Mouse (Mus musculus) heart, adult 18-20 months (tissue): ENCODE data around the gene Slc9a5. TPM values are rescaled to one million over a fixed set of nuclear protein-coding genes. Genes with fewer than 3 reads are reported as not detected.

ENCODE experiments used
- DNase-seq, 2 experiments: peaks; one replicate each; pipeline ENCODE4 v3.0.0; 2021 to 2022; ENCODE audit warnings: mixed read lengths in 1 of 2
- total RNA-seq, 2 experiments: library from RNA; stranded (reverse); gene quantifications; 2 replicates each; pipeline ENCODE4 v1.2.3; 2021

Gene Slc9a5
- total RNA-seq, 2 experiments from 2014 or later, result 0.37 to 0.39 TPM

- peak; percentile 97 to 98 for DNase-seq
These were observed 22.4 kb upstream of the Slc9a5 start, which contains the start of the genes Lrrc29 and Tmem208 for GRCm38 (mm10) chr8:105326141-105326672. Gene Lrrc29 (minus strand): TSS chr8:105326278. Gene Tmem208 (plus strand): TSS chr8:105326354.

DNA sequence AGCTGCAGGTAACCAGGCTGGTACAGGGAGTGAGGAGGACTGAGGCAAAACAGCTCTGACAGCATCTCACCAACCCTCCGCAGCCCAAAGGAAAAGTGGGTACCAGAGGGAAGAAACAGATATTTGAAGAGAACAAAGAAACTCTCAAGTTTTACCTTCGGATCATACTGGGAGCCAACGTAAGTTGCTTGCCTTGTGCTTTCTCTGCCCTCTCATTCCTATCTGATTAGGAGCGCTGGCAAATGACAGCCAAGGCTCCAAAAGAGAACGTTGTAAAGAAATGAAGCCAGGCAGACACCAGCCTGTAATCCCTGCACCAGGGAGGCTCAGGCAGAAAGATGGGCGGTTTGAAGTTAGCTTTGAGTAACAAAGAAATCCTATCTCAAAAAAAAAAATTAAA, 21.7 kb upstream of the Slc9a5 start:
- DNase-seq, result no peak

DNA sequence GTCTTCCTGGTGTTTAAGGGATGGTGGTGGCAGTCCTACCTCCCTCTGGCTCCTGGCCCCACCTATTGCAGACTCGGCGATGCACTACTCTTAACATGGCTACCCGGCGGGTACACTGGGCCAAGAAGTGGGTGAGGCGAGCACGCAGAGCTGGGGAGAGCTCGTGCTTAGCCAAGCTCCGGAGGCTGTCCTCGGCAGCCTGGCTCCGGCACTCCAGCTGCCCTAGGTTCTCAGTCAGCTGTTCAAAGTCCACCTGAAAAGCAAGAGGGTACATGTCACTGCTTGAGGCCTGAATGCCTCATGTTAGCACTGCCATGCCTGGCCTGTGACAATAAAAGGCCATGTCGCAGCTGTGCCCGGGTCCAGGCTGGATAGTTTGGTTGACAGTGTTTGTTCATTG, 18.3 kb upstream of the Slc9a5 start:
- no peak for DNase-seq

GRCm38 (mm10) chr8:105331469-105331868, 17.2 kb upstream of the Slc9a5 start:
- no peak for DNase-seq

GRCm38 (mm10) chr8:105331931-105332330, 16.7 kb upstream of the Slc9a5 start:
- no peak for DNase-seq

GRCm38 (mm10) chr8:105332523-105332922, 16.1 kb upstream of the Slc9a5 start:
- DNase-seq, result no peak

GRCm38 (mm10) chr8:105336373-105337130, 12.1 kb upstream of the Slc9a5 start:
- DNase-seq, result no peak

DNA sequence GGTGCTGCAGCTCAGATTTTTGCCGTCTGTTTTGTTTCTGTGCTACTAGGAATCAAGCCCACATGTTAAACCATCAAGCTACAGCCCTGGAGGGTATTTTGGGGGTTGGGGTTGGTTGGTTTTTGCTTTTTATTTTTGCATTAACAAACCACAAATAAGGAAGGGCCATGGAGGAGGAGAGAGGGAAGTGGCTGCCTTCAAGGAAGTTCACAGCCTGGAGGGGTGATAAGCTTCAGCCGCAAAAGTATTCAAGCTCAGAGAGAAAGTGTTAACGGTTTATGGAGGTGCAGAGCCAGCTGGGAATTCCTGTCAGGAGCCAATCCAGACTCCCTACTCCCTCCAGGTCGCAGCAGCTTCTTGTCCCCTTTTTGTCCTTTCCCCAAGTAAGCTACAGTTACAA, 9.7 kb upstream of the Slc9a5 start:
- DNase-seq, result no peak

DNA sequence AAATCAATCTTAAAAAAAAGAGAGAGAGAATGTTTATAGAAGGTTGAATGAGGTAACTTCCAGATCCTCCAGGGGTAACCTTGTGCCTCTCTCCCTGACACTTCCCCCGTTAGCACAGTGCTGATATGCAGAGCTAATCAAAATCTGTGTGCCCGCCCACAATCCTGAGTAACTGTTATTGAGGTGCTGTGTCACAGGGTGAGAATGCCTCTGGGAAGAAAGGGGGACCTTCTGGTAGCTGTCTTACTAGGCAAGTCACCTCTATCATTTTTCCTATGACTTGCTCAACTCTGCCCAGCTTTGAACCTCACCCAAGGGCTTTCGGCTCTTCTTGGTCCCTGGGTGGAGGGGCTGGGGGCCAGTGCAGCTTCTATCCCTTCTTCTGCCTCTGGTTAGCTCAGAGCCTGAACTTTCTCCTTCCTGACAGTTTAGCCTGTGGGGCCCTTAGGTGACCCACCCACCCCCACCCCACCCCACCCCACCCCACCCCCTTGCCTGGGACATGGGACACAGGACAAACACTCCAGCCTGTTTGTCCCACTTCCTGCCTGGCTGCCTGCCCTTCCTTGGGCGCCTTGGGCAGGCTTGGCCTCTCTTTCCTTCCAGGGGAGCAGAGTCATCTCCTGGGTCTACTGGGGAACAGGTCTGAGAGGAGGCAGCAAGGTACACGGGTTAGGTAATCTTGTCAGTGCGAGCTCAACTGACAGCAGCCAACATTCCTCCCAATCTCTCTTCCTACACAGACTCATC, 8.6 kb upstream of the Slc9a5 start:
- DNase-seq, result peak; percentile 44 to 58

DNA sequence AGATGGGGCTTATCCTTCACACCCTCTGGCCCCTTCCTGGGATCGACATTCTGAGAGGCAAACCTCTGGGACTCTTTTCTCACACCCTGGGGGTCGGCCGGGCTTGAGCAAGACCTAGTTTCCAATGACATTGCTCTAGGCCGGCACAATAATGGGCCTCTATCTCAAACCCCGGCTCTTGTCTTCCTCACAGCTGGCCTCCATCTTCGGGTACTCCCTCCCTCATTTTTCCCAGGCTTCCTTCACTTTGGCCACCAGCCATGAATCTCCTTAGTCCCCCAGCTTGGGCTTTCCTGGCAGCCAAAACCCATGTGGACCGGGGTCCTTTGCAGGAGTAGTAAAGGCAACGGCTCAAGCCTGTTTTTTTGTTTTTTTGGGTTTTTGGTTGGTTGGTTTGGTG, 7.2 kb upstream of the Slc9a5 start:
- DNase-seq, result no peak

DNA sequence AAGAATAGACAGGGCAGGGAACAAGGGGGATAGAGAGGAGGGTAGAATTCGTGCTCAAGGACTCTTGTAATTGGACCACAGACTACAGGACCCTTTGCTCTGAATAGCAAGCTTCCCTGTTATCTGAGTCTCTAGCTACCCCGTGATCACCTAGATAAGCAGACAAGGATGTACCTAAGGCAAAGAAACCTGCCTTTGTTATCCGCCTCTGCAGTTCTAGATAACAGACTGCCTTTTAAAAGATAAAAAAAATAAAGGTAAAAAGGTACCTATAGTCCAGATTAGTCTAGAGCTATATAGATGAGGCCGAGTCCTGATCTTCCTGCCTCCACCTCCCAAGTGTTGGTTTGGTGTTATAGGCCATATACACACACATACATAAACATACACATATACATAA, 5.9 kb upstream of the Slc9a5 start:
- DNase-seq, result no peak

GRCm38 (mm10) chr8:105343791-105344574, 4.7 kb upstream of the Slc9a5 start:
- DNase-seq, result no peak

GRCm38 (mm10) chr8:105345061-105345975, 3.3 kb upstream of the Slc9a5 start:
- peak; percentile 46 to 73 for DNase-seq

GRCm38 (mm10) chr8:105346611-105347427, 1.8 kb upstream of the Slc9a5 start:
- peak; percentile 84 for DNase-seq

- peak; percentile 95 to 98 for DNase-seq
These were observed 1.0 kb upstream of the Slc9a5 start, which contains the start of gene Fhod1 for GRCm38 (mm10) chr8:105347428-105348221. Gene Fhod1 (minus strand): TSS chr8:105347953.

DNA sequence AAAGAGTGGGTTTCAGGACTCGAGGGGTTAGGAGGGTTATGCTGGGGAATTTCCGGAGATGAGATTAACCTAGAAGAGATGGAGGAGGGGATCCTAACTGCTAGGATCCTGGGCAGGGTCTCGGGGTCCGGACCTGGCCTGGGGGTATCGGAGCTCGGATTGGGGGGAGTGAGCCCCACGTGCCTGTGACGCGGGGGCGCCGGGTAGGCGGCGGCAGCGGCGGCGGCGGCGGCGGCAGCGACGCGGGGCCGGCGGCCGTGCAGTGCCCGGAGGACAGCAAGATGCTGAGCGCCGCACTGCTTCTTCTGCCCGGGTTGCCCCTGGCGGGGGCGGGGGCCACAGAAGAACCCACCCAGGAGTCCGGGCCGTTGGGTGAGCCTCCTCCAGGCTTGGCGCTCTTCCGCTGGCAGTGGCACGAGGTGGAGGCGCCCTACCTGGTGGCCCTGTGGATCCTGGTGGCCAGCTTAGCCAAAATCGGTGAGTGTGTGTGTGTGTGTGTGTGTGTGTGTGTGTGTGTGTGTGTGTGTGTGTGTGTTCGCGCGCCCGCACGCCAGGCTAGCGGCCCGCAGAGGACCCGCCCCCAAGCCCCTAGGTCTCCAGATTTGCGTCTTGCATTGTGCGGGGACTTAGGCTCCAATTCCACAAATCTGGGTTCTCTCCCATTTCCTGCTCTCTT, 591 bp downstream of the Slc9a5 start:
- DNase-seq, result no peak

- DNase-seq, result peak in 1 of 2 experiments; percentile 4
These were observed 1.5 kb downstream of the Slc9a5 start for GRCm38 (mm10) chr8:105350186-105350585.

DNA sequence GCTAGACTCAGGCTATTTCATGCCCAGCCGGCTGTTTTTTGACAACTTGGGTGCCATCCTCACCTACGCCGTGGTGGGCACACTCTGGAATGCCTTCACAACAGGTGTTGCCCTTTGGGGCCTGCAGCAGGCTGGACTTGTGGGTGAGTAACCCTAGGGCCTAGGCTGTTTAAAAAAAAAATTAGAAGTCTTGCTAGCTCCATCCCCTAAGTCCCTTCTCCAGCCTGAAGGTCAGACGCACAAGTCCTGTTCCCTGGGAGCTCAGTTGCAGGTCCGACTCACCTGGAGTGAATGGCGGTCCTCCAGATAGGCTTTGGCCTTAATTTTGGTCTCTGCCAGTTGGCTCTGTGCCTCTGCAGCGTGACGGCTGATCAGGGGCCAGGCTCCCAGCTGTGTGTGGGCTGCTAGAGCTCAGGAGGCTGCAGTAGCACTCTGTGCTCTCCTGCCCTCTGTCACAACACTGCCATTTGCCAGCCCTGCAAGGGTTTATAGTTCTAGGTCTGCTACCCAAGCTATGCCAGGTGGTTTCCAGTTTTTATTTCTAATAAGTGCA, 5.0 kb downstream of the Slc9a5 start:
- DNase-seq, result no peak
